Mouse (Mus musculus): ENCODE measurements around the gene Usp53.

DNA sequence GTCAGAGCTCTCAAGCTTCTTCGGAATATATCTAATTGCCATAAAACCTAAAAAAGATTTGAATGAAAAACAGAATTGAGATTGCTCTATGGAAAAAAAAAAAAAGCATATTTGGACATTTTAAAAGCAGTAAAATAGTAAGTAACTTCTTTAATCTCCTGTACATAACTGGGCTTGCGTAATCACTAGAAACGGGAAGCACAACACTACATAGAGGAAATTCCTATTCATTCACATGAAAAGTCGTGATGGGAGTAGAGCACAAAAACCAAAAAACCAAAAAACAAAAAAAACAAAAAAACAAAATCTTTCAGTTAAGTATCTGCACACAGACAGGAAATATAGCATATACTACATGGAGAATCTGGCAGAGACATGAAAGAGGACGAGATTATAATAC lies 20.0 kb downstream of the Usp53 start:
- TF ChIP-seq POLR2A (IDR thresholded peaks at IDR 0.05; ENCODE audit: extremely low read depth, insufficient read depth, low read length) (no peak), CTCF (IDR thresholded peaks at IDR 0.05; ENCODE audit: extremely low read depth, insufficient read depth, low read length) (no peak)

Data from cortical plate, adult 2 months (tissue).